Mouse (Mus musculus) kidney, postnatal 10 days (tissue): ENCODE results near the gene Abtb2.
A peak's percentile ranks its signal among the peaks of the same experiment; 100 is the strongest.

Experiments used
- DNase-seq: peaks from one replicate; pipeline ENCODE4 v3.0.0; 2021; ENCODE audit warnings: mixed read lengths

Gene Abtb2

GRCm38 (mm10) chr2:103622950-103623349 is 56.8 kb downstream of the Abtb2 start:
- no peak for DNase-seq

- DNase-seq, result peak; percentile 46
These were observed 59.3 kb downstream of the Abtb2 start for GRCm38 (mm10) chr2:103625349-103625932.

- DNase-seq, result no peak
These were observed 61.0 kb downstream of the Abtb2 start for GRCm38 (mm10) chr2:103627101-103627500.

GRCm38 (mm10) chr2:103629956-103630355 is 63.8 kb downstream of the Abtb2 start:
- no peak for DNase-seq

GRCm38 (mm10) chr2:103631293-103631717 is 65.2 kb downstream of the Abtb2 start:
- no peak for DNase-seq

GRCm38 (mm10) chr2:103632136-103632925 is 66.2 kb downstream of the Abtb2 start:
- no peak for DNase-seq

GRCm38 (mm10) chr2:103632926-103633250 is 66.8 kb downstream of the Abtb2 start:
- DNase-seq, result no peak

- DNase-seq, result no peak
These were observed 69.8 kb downstream of the Abtb2 start for GRCm38 (mm10) chr2:103635731-103636487.

- DNase-seq, result no peak
These were observed 71.3 kb downstream of the Abtb2 start for GRCm38 (mm10) chr2:103637385-103637784.

- DNase-seq, result no peak
These were observed 71.8 kb downstream of the Abtb2 start for GRCm38 (mm10) chr2:103637943-103638342.

- no peak for DNase-seq
These were observed 73.6 kb downstream of the Abtb2 start for GRCm38 (mm10) chr2:103639701-103640100.

GRCm38 (mm10) chr2:103640861-103641260 is 74.8 kb downstream of the Abtb2 start:
- no peak for DNase-seq

GRCm38 (mm10) chr2:103643584-103644211 is 77.6 kb downstream of the Abtb2 start:
- no peak for DNase-seq

- DNase-seq, result no peak
These were observed 78.3 kb downstream of the Abtb2 start for GRCm38 (mm10) chr2:103644418-103644817.

- DNase-seq, result no peak
These were observed 84.3 kb downstream of the Abtb2 start for GRCm38 (mm10) chr2:103650314-103650879.

- DNase-seq, result no peak
These were observed 86.0 kb downstream of the Abtb2 start for GRCm38 (mm10) chr2:103652121-103652520.

- DNase-seq, result no peak
These were observed 88.9 kb downstream of the Abtb2 start for GRCm38 (mm10) chr2:103655037-103655436.

- no peak for DNase-seq
These were observed 89.9 kb downstream of the Abtb2 start for GRCm38 (mm10) chr2:103656028-103656427.

GRCm38 (mm10) chr2:103659167-103659566 is 93.1 kb downstream of the Abtb2 start:
- DNase-seq, result no peak

- DNase-seq, result no peak
These were observed 93.8 kb downstream of the Abtb2 start for GRCm38 (mm10) chr2:103659648-103660556.

- no peak for DNase-seq
These were observed 95.6 kb downstream of the Abtb2 start for GRCm38 (mm10) chr2:103661696-103662095.

GRCm38 (mm10) chr2:103662121-103662520 is 96.0 kb downstream of the Abtb2 start:
- no peak for DNase-seq
